Mouse (Mus musculus) heart, postnatal 36 days (tissue): ENCODE results near the gene Creg1. TPM values are rescaled to one million over a fixed set of nuclear protein-coding genes. Genes with fewer than 3 reads are reported as not detected.
"Not testable (repeated sequence)": the region's sequence is repeated elsewhere in the genome, so short reads cannot be mapped to it uniquely, and the experiment has no call there.

Source experiments
- DNase-seq, 2 experiments: peaks; one replicate each; pipeline ENCODE4 v3.0.0; 2021 to 2022
- intact Hi-C: fragments of 180-260 bp; cut with DNase I; formaldehyde crosslinking; loops from one replicate; pipeline ENCODE4 v1.15.1; 2025
- total RNA-seq, 2 experiments: library from RNA; stranded (reverse); gene quantifications; 2 replicates each; pipeline ENCODE4 v1.2.3; 2021

The Creg1 gene
- total RNA-seq, 2 experiments from 2014 or later: 78.3 to 93.2 TPM

- intact Hi-C loops: no loop called here
- DNase-seq: no peak
These were observed 21.6 kb upstream of the Creg1 start for GRCm38 (mm10) chr1:165741989-165742388.

GRCm38 (mm10) chr1:165748053-165748452, 15.5 kb upstream of the Creg1 start:
- DNase-seq: no peak
- intact Hi-C loops: no loop called here

GRCm38 (mm10) chr1:165751142-165751541, 12.4 kb upstream of the Creg1 start:
- no peak for DNase-seq
- intact Hi-C loops: no loop called here

- intact Hi-C loops: no loop called here
- DNase-seq: no peak
These were observed 11.7 kb upstream of the Creg1 start for GRCm38 (mm10) chr1:165751838-165752237.

- DNase-seq: no peak
- intact Hi-C loops: loop anchor here (1.0 kb wide), 1 partner anchor 16 kb away; no protein-coding TSS in a partner anchor
These were observed 9.3 kb upstream of the Creg1 start for GRCm38 (mm10) chr1:165754205-165754604.

GRCm38 (mm10) chr1:165755194-165755593, 8.4 kb upstream of the Creg1 start:
- no peak for DNase-seq
- intact Hi-C loops: no loop called here

- intact Hi-C loops: loop anchor here (5.0 to 10.0 kb wide), 2 partner anchors 179 to 297 kb away; partner anchors contain the start of genes Dcaf6 and Mpc2
- no peak for DNase-seq
These were observed 1.8 kb upstream of the Creg1 start for GRCm38 (mm10) chr1:165761522-165762305.

GRCm38 (mm10) chr1:165762498-165762897, 1.0 kb upstream of the Creg1 start:
- intact Hi-C loops: loop anchor here (5.0 to 10.0 kb wide), 2 partner anchors 180 to 298 kb away; partner anchors contain the start of genes Dcaf6 and Mpc2
- DNase-seq: not testable (repeated sequence)

- DNase-seq: no peak
- intact Hi-C loops: loop anchor here (5.0 to 10.0 kb wide), 2 partner anchors 181 to 298 kb away; partner anchors contain the start of genes Dcaf6 and Mpc2
These were observed 472 bp upstream of the Creg1 start for GRCm38 (mm10) chr1:165762914-165763634.

GRCm38 (mm10) chr1:165764571-165764970, 1.0 kb downstream of the Creg1 start:
- intact Hi-C loops: loop anchor here (5.0 to 10.0 kb wide), 2 partner anchors 182 to 300 kb away; partner anchors contain the start of genes Dcaf6 and Mpc2
- no peak for DNase-seq

- DNase-seq: no peak
- intact Hi-C loops: loop anchor here (10.0 kb wide), 1 partner anchor 300 kb away; the partner anchor contains the start of genes Dcaf6 and Mpc2
These were observed 1.5 kb downstream of the Creg1 start for GRCm38 (mm10) chr1:165765041-165765440.

GRCm38 (mm10) chr1:165765651-165766294, 2.2 kb downstream of the Creg1 start:
- intact Hi-C loops: loop anchor here (10.0 kb wide), 1 partner anchor 301 kb away; the partner anchor contains the start of genes Dcaf6 and Mpc2
- DNase-seq: no peak

GRCm38 (mm10) chr1:165766295-165766890, 2.8 kb downstream of the Creg1 start:
- no peak for DNase-seq

GRCm38 (mm10) chr1:165768894-165769512, 5.5 kb downstream of the Creg1 start:
- DNase-seq: no peak
- intact Hi-C loops: loop anchor here (10.0 kb wide), 1 partner anchor 304 kb away; the partner anchor contains the start of genes Dcaf6 and Mpc2

More at GRCm38 (mm10) chr1:165766295-165766890, 2.8 kb downstream of the Creg1 start:
- intact Hi-C loops: loop anchor here (10.0 kb wide), 1 partner anchor 302 kb away; the partner anchor contains the start of genes Dcaf6 and Mpc2

GRCm38 (mm10) chr1:165770181-165770759, 6.7 kb downstream of the Creg1 start:
- intact Hi-C loops: loop anchor here (10.0 kb wide), 1 partner anchor 235 kb away; the partner anchor contains the start of gene Pou2f1
- no peak for DNase-seq

- intact Hi-C loops: loop anchor here (10.0 kb wide), 1 partner anchor 233 kb away; the partner anchor contains the start of gene Pou2f1
- peak; percentile 82 to 84 for DNase-seq
These were observed 7.9 kb downstream of the Creg1 start for GRCm38 (mm10) chr1:165771491-165771897.

- intact Hi-C loops: loop anchor here (10.0 kb wide), 1 partner anchor 233 kb away; the partner anchor contains the start of gene Pou2f1
- DNase-seq: no peak
These were observed 8.5 kb downstream of the Creg1 start for GRCm38 (mm10) chr1:165771998-165772397.

- DNase-seq: no peak
- intact Hi-C loops: loop anchor here (1.0 to 10.0 kb wide), 4 partner anchors 117 to 587 kb away; partner anchors contain the start of gene Pou2f1
These were observed 12.2 kb downstream of the Creg1 start for GRCm38 (mm10) chr1:165775518-165776294.
